Mouse (Mus musculus): ENCODE data around the gene Srd5a1.
"Not testable (repeated sequence)": the region's sequence is repeated elsewhere in the genome, so short reads cannot be mapped to it uniquely, and the experiment has no call there.

Srd5a1 gene

GRCm38 (mm10) chr13:69576676-69577075, 34.6 kb downstream of the Srd5a1 start:
- no peak for DNase-seq (ENCODE audit: low read depth, low spot score)

- DNase-seq (ENCODE audit: low read depth, low spot score), result no peak
Measured at GRCm38 (mm10) chr13:69572594-69572993, 38.6 kb downstream of the Srd5a1 start.

DNA sequence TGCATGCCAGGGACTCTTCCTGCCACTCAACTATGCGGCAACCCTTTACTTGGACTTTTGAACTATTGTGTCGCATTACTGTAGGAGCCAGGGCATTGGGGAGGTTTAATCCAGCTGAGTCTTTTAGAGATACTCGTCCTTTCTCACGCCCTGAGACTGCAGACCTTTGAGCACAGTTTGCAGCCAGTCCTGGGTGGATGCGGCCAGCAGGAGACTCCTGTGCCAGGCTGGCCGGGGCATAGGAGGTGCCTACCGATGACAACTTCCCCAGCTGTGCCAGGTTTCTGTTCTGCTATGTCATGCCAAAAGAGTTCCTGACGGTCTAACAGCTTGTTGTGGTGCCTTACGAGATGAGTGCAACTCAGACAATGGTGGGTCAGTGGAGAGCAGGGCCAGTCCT, 42.0 kb downstream of the Srd5a1 start:
- no peak for DNase-seq (ENCODE audit: low read depth, low spot score)

GRCm38 (mm10) chr13:69565401-69565800, 45.8 kb downstream of the Srd5a1 start:
- not testable (repeated sequence) for DNase-seq (ENCODE audit: low read depth, low spot score)

DNA sequence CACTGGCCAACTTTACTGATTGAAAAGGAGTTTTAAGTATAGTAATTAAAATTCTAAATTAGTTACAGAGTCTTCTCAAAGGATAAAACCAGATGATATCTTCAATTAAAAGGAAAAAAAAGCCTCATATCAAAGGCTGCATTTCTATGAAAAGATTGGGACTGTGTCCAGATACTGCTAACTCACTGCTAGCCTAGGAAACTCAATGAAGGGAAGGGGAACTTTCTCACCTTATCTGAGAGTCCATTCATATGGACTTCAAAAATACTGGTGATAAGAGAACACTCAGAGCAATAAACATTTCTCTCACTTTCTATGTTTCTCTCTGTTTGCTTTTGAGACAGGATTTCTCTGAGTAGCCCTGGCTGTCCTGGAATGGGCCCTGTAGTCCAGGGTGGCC, 46.7 kb downstream of the Srd5a1 start:
- DNase-seq (ENCODE audit: low read depth, low spot score), result no peak

GRCm38 (mm10) chr13:69563905-69564304, 47.3 kb downstream of the Srd5a1 start:
- no peak for DNase-seq (ENCODE audit: low read depth, low spot score)

DNA sequence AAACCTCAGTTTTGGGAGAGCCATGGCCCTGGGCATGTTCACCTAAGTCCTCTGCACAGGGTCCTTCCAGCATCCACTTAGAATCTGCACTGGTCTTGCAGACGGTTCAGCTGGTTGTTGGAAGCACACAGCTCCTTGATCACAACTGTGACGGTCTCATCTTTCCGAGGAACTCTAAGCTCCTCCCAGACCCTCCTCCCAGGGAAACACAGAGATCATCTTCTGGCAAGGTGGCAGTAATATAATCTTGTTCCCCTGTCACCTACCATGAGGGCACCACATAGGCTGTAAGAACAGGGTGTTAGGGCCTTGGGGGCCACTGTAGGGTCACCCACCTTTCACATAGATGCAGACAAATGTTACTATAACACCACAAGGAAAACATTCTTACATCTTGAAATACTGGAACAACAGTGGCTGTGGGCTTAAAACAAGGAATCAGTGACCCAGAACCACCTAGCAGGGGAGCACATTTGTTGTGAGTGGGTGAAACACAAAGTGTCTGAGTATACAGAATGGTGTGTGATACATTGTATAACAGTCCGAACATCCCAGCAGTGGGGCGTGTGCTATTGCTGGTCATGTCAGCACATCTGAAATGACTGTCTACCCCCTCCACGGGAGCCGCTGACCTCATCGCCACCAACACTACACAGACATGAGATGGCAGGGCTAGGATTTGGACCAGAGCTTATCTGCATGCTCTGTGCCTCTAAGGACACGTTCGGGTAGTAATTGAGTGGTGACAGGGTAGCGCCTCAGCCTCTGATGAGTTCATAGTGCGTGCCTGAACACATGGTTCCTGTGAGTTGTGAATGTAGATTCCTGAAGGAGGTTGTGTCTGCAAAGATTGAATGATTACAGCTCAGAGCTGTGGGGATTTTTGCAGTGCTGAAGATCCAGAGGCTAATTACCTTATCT, 48.3 kb downstream of the Srd5a1 start:
- no peak for DNase-seq (ENCODE audit: low read depth, low spot score)

DNA sequence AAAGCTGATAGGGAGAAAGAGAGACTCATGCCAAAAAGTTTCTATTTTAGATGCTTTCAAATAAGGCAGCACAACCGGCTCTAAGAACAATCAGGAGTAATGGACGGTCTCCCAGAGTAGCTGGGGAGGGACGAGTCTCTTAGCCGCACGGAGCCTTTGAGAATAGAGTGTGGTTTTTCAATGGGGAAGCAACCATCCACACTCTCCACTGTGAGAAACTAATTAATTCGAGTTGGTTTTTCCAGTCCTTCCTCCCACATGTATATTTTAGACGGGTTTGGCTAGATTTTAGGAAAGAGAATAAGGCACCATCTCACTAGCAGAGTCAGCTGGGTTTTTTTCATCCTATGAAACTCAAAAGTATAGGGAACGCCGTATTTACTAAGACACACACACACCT, 49.2 kb downstream of the Srd5a1 start:
- DNase-seq (ENCODE audit: low read depth, low spot score), result no peak

DNA sequence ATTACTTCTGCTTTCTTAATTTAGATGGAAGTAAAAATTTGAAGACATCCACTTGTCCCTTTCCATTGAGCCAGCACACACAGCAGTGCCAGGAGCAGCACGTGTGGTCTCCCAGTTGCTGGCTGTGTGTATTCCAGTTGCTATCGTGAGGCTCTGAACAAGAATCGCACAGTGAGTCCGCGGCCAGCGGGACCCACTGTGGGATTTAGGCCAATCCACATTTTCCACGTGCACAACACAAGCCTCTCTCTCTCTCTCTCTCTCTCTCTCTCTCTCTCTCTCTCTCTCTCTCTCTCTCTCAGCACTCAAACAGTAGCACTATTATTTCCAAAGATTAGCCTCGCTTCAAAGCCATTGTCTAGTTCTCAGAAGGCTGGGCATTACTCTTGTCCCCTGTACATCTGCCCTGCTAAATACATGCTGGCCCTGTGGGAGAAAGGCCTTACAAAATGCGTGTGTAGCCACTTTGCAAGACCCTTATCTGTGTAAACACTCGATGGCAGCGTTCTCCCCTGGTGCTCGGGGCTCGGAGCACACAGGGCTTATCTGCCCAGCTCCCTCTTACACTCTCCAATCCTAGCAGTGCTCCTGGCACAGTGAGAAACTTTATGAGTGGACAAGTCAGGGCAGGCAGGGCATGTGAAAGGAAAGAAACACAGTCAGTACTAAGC, 51.8 kb downstream of the Srd5a1 start:
- no peak for DNase-seq (ENCODE audit: low read depth, low spot score)

- no peak for DNase-seq (ENCODE audit: low read depth, low spot score)
Measured at GRCm38 (mm10) chr13:69558098-69558660, 53.1 kb downstream of the Srd5a1 start.

GRCm38 (mm10) chr13:69556728-69557127, 54.5 kb downstream of the Srd5a1 start:
- peak; percentile 28 for DNase-seq (ENCODE audit: low read depth, low spot score)

- peak; percentile 42 for DNase-seq (ENCODE audit: low read depth, low spot score)
Measured at GRCm38 (mm10) chr13:69555957-69556482, 55.2 kb downstream of the Srd5a1 start.

GRCm38 (mm10) chr13:69555045-69555444, 56.2 kb downstream of the Srd5a1 start:
- DNase-seq (ENCODE audit: low read depth, low spot score), result peak; percentile 58

- DNase-seq (ENCODE audit: low read depth, low spot score), result no peak
Measured at GRCm38 (mm10) chr13:69554255-69554654, 57.0 kb downstream of the Srd5a1 start.

- peak; percentile 55 for DNase-seq (ENCODE audit: low read depth, low spot score)
Measured at GRCm38 (mm10) chr13:69553024-69553423, 58.2 kb downstream of the Srd5a1 start.

DNA sequence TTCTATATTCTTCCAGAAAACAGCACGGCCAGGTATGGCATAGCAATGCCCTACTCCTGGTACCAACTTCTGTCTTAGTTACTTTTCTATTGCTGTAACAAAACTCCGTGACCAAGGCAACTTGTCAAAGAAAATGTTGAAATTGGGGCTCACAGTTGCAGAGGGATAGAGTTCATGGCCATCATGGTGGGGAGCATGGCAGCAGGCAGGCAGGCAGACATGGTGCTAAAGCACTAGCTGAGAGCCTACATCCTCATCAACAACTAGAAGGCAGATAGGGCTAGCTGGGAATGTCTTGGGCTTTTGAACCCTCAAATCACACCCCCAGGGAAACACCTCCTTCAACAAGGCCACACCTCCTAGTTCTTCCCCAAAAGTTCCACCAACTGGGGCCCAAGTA, 60.4 kb downstream of the Srd5a1 start:
- no peak for DNase-seq (ENCODE audit: low read depth, low spot score)

GRCm38 (mm10) chr13:69549980-69550379, 61.3 kb downstream of the Srd5a1 start:
- DNase-seq (ENCODE audit: low read depth, low spot score), result no peak

DNA sequence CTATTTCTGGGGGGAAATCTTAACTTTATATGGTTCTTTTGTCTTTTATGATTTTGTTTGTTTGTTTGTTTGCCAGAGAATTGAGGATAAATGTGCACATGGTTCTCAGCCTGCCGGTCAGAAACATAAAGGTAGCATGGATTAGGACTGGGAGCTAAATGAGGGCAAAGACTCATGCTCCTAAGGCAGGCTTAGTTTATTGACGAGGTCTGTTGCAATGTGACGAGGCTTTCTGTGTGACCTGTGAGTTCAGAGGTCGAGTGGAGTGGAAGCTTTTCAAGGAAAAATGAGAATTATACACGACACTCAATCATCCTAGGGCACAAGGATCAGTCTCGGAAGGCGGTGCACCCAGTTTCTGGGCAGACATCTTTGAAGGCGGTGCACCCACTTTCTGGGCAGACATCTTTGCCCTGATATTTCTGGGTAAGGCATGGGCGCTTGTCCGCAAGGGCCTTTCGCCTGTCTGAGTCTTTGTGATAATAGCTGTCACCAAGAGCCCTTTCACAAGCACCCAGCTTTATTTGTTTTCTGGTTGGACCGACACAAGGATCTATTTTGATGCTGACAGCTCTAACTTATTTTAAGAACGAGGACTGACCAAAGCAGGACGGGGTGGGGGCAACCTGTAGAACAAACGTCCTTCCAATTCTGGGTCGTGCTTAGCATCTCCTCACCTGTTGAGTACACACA, 63.6 kb downstream of the Srd5a1 start:
- no peak for DNase-seq (ENCODE audit: low read depth, low spot score)

DNA sequence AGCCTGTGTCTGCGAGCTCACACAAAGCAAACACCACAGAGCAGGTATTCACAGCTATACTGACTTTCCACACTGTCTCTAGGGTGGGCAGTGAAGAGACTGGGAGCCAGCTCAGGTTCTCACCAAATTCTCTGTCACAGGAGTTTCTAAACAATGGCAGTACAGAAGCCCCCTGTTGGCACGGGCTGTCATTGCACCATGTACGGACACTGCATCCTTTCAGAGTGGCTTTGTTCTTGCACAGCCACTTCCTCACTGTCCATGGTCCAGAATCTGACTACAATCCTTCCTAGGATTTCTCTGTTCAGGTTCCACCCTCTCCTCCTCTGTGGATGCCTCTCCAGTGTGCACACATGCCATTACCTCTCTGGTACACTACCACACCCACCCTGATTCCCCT, 66.2 kb downstream of the Srd5a1 start:
- peak; percentile 90 for DNase-seq (ENCODE audit: low read depth, low spot score)

DNA sequence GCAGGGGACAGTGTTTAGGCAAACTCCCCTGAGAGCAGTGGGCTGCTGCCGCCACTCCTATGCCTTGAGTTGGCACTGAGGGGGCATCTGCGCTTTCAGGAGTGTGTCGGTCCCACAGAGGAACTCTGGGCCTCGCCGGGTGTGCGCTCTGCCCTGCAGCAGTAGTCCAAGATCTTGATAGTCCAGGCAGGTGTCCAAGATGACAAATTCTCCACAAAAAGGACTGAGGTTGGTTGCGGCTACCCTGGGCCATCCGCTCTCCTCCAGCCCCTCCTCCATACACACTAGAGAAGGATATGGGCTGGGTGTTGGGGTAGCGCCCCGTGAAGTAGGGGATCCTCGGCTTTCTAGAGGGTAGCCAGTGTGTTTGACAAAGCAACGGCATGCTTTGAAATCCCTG, 67.6 kb downstream of the Srd5a1 start:
- DNase-seq (ENCODE audit: low read depth, low spot score), result no peak

DNA sequence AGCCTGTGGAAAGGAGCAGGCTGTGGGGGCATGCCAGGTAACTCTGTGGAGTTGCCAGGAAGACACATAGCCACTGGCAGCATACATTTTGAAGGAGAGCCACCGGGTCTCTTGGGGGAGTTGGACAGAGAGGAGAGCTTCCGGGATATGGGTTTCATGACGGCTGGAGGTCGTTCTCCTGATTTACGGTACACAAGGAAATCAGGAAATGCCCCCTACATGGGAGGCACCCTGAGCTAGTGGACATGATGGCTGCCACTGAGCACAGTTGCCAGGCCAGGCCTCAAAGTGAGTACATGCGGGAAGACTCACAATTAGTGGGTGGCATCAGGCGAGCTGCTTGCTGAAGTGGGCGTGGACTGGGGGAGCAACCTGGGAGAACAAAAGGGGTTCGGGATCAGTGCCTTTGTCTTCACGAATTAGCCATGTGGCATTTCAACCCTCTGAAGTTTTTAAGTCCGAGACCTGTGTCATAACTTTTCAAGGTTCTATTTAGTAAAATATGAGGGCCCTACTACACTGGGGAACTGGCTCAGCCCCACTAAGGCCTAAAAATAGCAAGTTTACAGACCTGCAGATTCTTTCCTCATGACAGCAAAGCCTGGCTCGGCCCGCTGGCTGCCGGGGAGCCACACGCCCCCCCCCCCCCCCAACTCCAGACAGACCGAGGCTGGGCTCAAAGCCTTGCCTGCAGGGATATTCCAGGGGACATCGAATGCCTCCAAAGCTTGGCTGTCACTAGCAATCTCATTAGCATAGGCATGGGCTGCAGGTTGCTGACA, 68.5 kb downstream of the Srd5a1 start:
- DNase-seq (ENCODE audit: low read depth, low spot score), result no peak

Data from ZHBTc4 (cell line).